Mouse (Mus musculus) midbrain, embryonic 12.5 days (tissue): Measurements from ENCODE around the gene Stard3. TPM values are rescaled to one million over a fixed set of nuclear protein-coding genes. Genes with fewer than 3 reads are reported as not detected.

Experiments
- ATAC-seq: fragments of 200-750 bp; cut with Nextera tagmentation; 2 replicates; pipeline ENCODE4 v1.8.0; 2017; ENCODE audit warnings: low read depth, moderate TSS enrichment, moderate library complexity; ENCODE audit not compliant: low FRiP score
- H3K27ac ChIP-seq: fragments of 300-500 bp; sonication (generic); replicated peaks from 2 replicates; pipeline ENCODE4 v1.5.1; 2016; ENCODE audit warnings: mild to moderate bottlenecking
- H3K27me3 ChIP-seq: fragments of 300-500 bp; sonication (generic); 2 replicates; pipeline ENCODE4 v1.6.1; 2016; ENCODE audit warnings: mild to moderate bottlenecking
- H3K36me3 ChIP-seq: fragments of 300-500 bp; sonication (generic); 2 replicates; pipeline ENCODE4 v1.6.1; 2016
- H3K4me1 ChIP-seq: fragments of 300-500 bp; sonication (generic); 2 replicates; pipeline ENCODE4 v1.6.1; 2016
- H3K4me2 ChIP-seq: fragments of 300-500 bp; sonication (generic); replicated peaks from 2 replicates; pipeline ENCODE4 v1.6.1; 2016; ENCODE audit warnings: mild to moderate bottlenecking, moderate library complexity
- H3K4me3 ChIP-seq: fragments of 300-500 bp; sonication (generic); 2 replicates; pipeline ENCODE4 v1.5.1; 2016; ENCODE audit warnings: mild to moderate bottlenecking
- H3K9ac ChIP-seq: fragments of 300-500 bp; sonication (generic); replicated peaks from 2 replicates; pipeline ENCODE4 v1.6.1; 2016; ENCODE audit warnings: mild to moderate bottlenecking, moderate library complexity
- H3K9me3 ChIP-seq: fragments of 300-500 bp; sonication (generic); 2 replicates; pipeline ENCODE4 v1.6.1; 2016; ENCODE audit warnings: mild to moderate bottlenecking
- WGBS: fragments of 180-500 bp; shearing (Covaris S2); methylation state at CpG from one replicate; pipeline ENCODE4 v1.1.7; 2016; 5-methylcytosine and 5-hydroxymethylcytosine counted together
- polyA plus RNA-seq: library from polyadenylated mRNA; unstranded; fragments of >200 nt; fragmentation: Nextera tagmentation; extraction: Ambion mirVana; gene quantifications from 2 replicates; pipeline ENCODE4 v1.2.1, GENCODE M21; 2016

Gene Stard3
- polyA plus RNA-seq, result 46.9 and 52.0 TPM in 2 replicates

DNA sequence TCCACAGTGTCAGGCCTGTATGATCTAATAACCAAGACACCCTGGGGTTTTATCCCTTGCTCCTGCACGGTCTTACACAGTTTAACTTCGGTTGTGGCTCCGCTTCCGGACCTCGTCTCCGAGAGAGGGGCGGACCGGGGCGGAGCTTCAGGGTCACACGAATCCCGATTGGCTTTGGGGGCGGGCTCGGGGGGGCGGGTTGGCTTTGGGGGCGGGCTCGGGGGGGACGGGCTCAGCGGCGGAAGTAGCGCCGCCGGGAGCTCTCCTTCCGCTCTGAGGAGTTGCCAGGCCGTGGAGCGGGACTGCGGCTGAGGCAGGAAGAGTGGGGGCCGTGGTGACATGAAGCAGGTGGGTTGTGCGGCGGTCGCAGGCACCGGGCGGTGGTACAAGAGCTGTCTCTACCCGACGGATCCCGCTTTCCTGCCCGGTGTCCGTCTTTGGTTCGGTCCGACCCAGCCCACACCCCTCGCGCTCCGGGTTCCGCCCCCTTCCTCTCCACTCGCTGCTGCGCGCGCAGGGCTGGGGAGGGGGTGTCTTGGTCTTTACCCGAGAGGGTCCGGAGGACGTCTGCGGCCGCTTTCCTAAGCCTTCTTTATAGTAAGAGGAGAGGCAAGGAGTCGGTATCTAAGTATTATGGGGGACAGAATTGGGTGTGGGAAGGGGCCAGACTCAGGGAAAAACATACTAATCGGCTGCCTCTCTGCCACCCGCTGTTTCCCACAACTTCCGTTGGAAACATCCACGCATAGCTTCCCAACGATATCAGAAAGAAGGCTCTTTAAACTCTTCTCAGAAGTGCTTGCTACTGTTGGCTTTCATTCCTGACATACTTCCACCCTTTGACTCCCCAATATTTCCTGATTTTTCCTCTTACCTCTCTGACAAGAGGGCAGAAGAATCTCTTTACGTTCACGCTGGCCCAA, at the start of gene Stard3:
Gene Stard3, plus strand, starts transcription at position 208 of the 923 bp plus-strand sequence.
- Histone ChIP-seq H3K4me3 (peak within 1 kb of the TSS; percentile 67), H3K36me3 (no peaks in the 10 kb centered on the region), H3K27me3 (peaks cover 36% of the 10 kb centered on the region), H3K27ac (peak within 1 kb of the TSS; percentile 81), H3K4me1 (peaks cover 46% of the 10 kb centered on the region), H3K9ac (peak within 1 kb of the TSS; percentile 75), H3K9me3 (no peaks in the 10 kb centered on the region), H3K4me2 (peak within 1 kb of the TSS; percentile 85)
- ATAC-seq, result peak; percentile 83
- WGBS, result under 1% methylated on average over 52 of the region's 60 CpGs

DNA sequence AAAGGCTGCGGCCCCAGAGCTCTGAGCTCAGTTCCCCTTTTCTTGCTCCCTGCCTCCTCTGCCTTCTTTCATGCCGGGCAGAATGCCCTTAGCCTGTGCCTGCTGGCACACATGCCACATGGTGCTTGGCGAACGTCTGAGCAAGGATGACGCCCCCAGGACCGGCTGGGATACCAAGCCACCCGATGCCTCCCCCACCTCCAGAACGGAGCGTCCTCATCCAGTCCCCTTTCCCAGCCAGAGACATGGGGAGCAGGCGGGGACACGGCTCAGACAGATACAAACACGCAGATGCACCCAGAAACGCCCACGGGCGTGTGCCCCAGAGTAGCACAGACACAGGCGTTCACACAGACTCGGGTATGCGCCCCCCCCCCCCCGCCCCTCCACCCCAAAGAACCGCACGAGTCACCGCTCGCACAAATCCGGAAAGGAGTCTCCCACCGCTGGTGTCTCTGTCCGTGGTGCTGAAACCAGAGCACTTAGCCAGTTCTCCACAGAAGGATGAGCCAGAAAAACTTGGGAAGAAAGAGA, 44.3 kb upstream of the Stard3 start:
- peaks cover 94% of the 10 kb centered on the region for H3K27me3 ChIP-seq
- no peak for ATAC-seq
- H3K9ac ChIP-seq, result no peak overlapping the region
- no peaks in the 10 kb centered on the region for H3K36me3 ChIP-seq
- no peaks in the 10 kb centered on the region for H3K9me3 ChIP-seq
- 2% methylated on average over 26 of the region's 26 CpGs for WGBS
- peak overlapping the region; percentile 17; the same call in 1 of the 2 replicates for H3K4me2 ChIP-seq
- H3K27ac ChIP-seq, result no peak overlapping the region
- H3K4me3 ChIP-seq, result no peak overlapping the region
- 0 out of 2 replicates have a peak, but pooled peaks cover 3% of the 10 kb centered on the region for H3K4me1 ChIP-seq

DNA sequence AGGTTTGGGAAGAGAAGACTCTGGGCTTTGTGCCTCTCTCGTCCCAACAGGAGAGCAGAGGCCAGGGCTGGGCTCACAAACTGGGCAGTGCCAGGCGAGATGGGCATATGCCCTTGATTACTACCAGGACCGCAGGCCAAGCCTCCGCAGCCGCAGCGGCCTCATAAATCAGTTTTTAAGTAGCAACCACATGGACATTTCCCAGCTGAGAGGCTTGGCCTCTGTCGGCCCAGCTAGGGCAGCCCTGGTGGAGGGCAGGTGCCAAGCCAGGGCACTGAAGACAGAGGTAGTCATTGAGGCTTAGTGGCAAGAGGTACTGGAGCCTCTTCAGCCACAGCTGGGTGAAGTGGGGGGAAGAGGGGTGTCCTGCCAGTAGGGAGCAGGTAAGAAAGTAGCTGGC, 40.7 kb upstream of the Stard3 start:
- Histone ChIP-seq H3K27me3 (peaks cover 98% of the 10 kb centered on the region), H3K4me1 (0 out of 2 replicates have a peak, but pooled peaks cover 7% of the 10 kb centered on the region), H3K9ac (no peak overlapping the region), H3K9me3 (no peaks in the 10 kb centered on the region), H3K4me2 (no peak overlapping the region), H3K36me3 (no peaks in the 10 kb centered on the region), H3K4me3 (no peak overlapping the region), H3K27ac (no peak overlapping the region)
- no peak for ATAC-seq
- WGBS, result 3% methylated on average over 7 of the region's 7 CpGs

DNA sequence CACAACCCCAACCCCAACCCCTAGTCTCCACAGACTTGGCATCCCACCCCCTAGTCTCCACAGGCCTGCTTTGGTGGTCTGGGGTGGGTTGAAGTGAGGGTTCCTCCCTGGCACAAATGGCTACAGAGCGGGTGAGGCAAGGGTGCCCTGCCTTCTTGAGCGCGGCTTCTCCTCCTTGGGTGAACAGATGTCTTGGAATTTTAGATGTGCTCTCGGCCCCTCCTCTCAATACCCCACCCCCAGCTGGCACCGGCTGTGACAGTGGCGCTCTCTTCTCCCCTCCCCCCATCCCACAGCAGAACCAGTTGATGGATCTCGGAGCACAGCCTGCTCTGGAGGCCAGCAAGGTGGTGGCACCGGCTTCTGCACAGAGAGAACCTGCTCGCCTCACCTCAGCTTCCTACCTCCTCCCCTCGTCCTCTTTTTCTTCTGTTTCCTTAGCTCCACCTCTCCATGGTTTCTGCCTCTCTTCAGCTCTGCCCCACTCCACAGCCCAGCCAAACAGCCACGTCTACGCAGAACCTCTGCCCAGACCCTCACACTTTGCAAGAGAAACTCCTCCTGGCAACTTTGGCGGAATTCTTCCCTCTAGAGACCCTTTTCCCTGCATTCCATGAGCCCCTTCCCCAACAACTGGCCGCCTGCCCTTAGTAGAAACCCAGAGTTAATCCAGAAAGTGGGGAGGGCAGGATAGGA, 39.6 kb upstream of the Stard3 start:
- H3K4me2 ChIP-seq, result no peak overlapping the region
- H3K9ac ChIP-seq, result no peak overlapping the region
- no peaks in the 10 kb centered on the region for H3K36me3 ChIP-seq
- 2% methylated on average over 14 of the region's 14 CpGs for WGBS
- H3K9me3 ChIP-seq, result no peaks in the 10 kb centered on the region
- no peak overlapping the region for H3K4me3 ChIP-seq
- no peak for ATAC-seq
- H3K27me3 ChIP-seq, result peaks cover 100% of the 10 kb centered on the region
- H3K27ac ChIP-seq, result no peak overlapping the region
- H3K4me1 ChIP-seq, result 0 out of 2 replicates have a peak, but pooled peaks cover 7% of the 10 kb centered on the region

DNA sequence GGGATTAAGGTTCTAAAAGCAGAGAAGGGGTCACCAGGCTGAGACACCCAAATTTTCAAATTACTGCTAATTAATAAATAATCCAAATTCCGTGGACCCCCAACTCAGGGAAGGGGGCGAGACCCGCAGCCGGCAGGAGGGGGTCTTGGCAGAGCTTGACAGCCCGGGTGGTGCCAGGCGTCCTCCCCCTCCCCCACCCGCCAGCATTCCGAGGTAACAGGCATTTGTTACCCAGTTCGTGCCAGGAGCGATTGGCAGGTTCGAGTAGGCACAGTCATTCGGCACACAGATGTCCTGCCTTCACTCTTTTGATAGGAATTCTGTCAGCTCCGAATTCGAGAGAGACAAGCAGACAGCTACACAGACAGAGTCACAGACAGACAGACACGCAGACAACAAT, 39.0 kb upstream of the Stard3 start:
- Histone ChIP-seq H3K4me2 (no peak overlapping the region), H3K36me3 (no peaks in the 10 kb centered on the region), H3K27ac (no peak overlapping the region), H3K9me3 (no peaks in the 10 kb centered on the region), H3K9ac (no peak overlapping the region), H3K4me1 (0 out of 2 replicates have a peak, but pooled peaks cover 4% of the 10 kb centered on the region), H3K27me3 (peaks cover 100% of the 10 kb centered on the region), H3K4me3 (no peak overlapping the region)
- ATAC-seq, result no peak
- 1% methylated on average over 15 of the region's 15 CpGs for WGBS

DNA sequence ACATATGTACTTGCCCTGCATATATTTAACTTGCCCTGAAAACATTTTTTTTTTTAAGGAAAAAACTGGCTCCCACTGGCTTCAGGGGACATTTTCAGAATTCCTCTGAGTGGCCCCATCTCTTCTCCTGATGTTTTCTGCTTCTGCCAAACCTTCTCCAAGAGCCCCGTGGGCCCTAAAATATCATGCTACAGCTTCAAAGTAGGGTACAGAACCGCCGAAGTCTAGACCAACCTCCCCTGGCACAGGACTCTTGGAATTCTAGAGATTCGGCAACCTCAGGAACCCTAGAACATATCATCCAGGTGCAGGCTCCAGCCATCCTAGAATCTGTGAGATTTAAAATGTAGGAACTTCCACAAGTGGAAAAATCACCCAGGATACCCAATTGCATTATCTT, 38.6 kb upstream of the Stard3 start:
- Histone ChIP-seq H3K9me3 (no peaks in the 10 kb centered on the region), H3K4me2 (no peak overlapping the region), H3K4me1 (0 out of 2 replicates have a peak, but pooled peaks cover 4% of the 10 kb centered on the region), H3K36me3 (no peaks in the 10 kb centered on the region), H3K9ac (no peak overlapping the region), H3K27me3 (peaks cover 100% of the 10 kb centered on the region), H3K27ac (no peak overlapping the region), H3K4me3 (no peak overlapping the region)
- ATAC-seq, result no peak
- 18% methylated on average over 4 of the region's 4 CpGs for WGBS

DNA sequence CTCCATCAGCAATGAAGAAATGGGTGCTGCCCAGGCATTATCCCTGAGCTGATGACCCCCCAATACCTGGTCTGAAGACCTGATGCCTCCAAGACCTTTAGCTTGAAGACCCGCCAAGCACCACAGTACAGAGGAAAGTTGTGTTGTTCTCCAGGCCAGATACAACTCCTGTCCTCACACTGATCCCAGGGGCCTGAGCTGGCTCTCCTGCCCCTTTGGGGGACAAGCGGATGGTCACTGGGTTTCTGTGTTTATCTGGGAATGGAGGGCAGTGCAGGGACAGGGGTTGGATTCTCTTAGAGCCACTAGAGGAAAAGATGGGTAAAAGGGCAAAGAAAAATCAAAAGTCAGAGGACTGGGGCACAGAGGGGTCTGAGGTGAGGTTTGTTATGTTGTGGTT, 38.2 kb upstream of the Stard3 start:
- H3K4me3 ChIP-seq, result no peak overlapping the region
- 0% methylated on average over 2 of the region's 2 CpGs for WGBS
- H3K4me2 ChIP-seq, result no peak overlapping the region
- no peak overlapping the region for H3K9ac ChIP-seq
- H3K4me1 ChIP-seq, result 0 out of 2 replicates have a peak, but pooled peaks cover 4% of the 10 kb centered on the region
- no peaks in the 10 kb centered on the region for H3K36me3 ChIP-seq
- H3K9me3 ChIP-seq, result no peaks in the 10 kb centered on the region
- ATAC-seq, result no peak
- H3K27ac ChIP-seq, result no peak overlapping the region
- H3K27me3 ChIP-seq, result peaks cover 100% of the 10 kb centered on the region

DNA sequence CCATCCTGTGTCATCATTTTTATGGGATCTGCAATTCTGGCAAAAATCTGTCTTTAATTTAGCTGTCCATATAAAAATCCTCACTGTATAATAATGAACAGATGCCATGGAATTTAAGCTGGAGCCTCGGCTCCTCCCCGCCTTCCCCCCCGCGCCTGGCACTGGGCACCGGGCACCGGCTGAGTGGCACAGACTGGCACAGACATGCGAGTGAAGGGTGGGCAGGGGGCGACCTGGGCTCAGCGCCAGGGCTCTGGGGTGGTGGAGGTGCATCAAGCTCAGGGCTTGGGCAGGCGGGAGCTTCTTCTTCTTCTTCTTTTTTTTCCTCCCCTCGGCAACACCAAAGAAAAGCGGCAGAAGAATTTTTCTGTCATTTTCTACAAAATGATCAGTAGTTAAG, 37.8 kb upstream of the Stard3 start:
- Histone ChIP-seq H3K27me3 (peaks cover 100% of the 10 kb centered on the region), H3K4me1 (0 out of 2 replicates have a peak, but pooled peaks cover 4% of the 10 kb centered on the region), H3K9me3 (no peaks in the 10 kb centered on the region), H3K27ac (no peak overlapping the region), H3K36me3 (no peaks in the 10 kb centered on the region), H3K9ac (no peak overlapping the region), H3K4me3 (no peak overlapping the region), H3K4me2 (no peak overlapping the region)
- no peak for ATAC-seq
- 8% methylated on average over 12 of the region's 12 CpGs for WGBS

DNA sequence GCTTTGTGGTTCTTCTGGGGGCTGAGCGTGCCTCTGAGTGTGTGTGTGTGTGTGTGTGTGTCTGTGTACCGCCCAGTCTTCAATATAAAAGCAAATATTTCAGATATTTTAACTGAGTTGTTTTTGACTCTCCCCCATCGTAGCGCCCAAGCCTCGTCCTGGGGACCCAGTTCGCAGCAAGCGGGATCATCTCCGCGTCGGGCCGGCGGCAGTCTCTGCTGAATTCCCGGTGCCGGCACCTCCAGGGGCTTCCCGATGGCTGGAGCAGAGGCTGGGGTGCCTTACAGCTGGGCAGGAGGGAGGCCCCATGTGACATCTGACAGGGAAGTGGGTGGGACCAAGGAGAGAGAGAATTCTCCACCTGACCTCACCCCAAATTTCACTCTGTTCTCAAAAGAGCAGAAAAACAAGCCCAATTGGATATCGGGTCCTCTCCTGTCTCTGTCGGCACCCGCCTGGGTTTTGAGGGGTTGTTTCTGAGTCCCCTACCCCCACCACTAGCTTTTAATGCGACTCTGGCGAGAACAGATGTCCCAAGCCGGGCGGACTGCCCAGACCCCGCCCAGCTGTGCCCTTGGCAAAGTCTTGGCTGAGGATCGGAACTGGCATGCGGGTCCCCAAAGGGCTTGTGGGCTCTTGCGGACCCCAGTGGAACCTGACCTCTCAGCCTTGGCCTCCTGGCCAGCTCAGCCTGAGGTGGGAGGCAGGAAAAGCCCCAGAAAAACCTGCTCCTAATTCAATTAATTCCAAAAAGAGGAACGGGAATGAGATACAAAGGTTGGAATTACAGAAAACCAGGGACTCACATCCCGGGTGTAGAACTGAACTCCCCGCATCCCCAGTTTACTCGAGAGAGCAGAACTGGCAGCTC, 37.1 kb upstream of the Stard3 start:
- no peak for ATAC-seq
- Histone ChIP-seq H3K4me1 (0 out of 2 replicates have a peak, but pooled peaks cover 4% of the 10 kb centered on the region), H3K36me3 (no peaks in the 10 kb centered on the region), H3K27me3 (peaks cover 100% of the 10 kb centered on the region), H3K9ac (no peak overlapping the region), H3K27ac (no peak overlapping the region), H3K4me2 (no peak overlapping the region), H3K4me3 (no peak overlapping the region), H3K9me3 (no peaks in the 10 kb centered on the region)
- WGBS, result under 1% methylated on average over 30 of the region's 30 CpGs

DNA sequence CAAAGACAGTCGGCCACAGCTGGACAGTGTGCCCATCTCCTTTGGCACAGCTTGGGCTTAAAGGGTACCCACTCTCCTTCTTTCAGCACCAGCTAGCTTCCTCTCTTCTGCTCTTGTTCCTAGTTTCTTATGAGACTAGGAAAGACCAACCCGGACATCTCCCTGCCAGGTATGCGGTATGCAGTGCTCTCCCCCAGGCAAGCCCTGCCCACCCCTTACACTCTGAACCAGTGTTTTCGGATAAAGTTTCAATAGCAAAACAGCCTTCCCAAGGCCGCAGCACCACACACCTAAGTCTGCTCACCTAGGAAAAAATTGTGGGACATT, 36.5 kb upstream of the Stard3 start:
- WGBS, result 11% methylated on average over 5 of the region's 5 CpGs
- Histone ChIP-seq H3K4me2 (no peak overlapping the region), H3K36me3 (no peaks in the 10 kb centered on the region), H3K9ac (no peak overlapping the region), H3K4me1 (peaks cover 5% of the 10 kb centered on the region), H3K27me3 (peaks cover 98% of the 10 kb centered on the region), H3K27ac (no peak overlapping the region), H3K4me3 (no peak overlapping the region), H3K9me3 (no peaks in the 10 kb centered on the region)
- ATAC-seq, result no peak

DNA sequence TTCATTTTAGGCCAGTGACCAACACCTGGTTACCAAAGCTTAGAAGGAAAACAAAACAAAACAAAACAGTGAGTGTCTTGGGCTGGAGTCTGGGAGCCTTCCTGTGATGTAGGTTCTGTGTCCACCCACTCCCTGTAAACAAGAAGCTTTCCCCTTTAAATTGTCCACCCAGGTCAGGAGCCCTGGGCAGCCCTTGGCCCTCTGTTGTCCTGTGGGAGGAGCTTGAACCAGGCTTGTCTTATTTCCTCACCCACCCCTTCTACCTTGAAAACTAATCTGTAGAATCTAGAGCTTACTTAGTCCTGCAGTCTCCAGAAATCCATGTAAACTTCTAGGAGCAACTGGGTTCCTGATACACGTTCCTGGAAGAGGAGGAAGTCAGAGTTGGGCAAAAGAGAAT, 36.0 kb upstream of the Stard3 start:
- Histone ChIP-seq H3K9me3 (no peaks in the 10 kb centered on the region), H3K4me1 (peaks cover 10% of the 10 kb centered on the region), H3K36me3 (no peaks in the 10 kb centered on the region), H3K27me3 (peaks cover 98% of the 10 kb centered on the region), H3K4me2 (no peak overlapping the region), H3K27ac (no peak overlapping the region), H3K4me3 (no peak overlapping the region), H3K9ac (no peak overlapping the region)
- 9% methylated on average over 1 of the region's 1 CpGs for WGBS
- no peak for ATAC-seq
